Mouse (Mus musculus) lung, postnatal 0 days (tissue): Measurements from ENCODE around the gene Boc.

Experiments
- CTCF ChIP-seq: IDR thresholded peaks from 2 replicates; pipeline ENCODE4 v1.5.1; 2016; ENCODE audit warnings: antibody characterized with exemption, mild to moderate bottlenecking
- EP300 ChIP-seq: IDR thresholded peaks from 2 replicates; pipeline ENCODE4 v1.6.1; 2016; ENCODE audit warnings: antibody characterized with exemption, mild to moderate bottlenecking, control low read depth

DNA sequence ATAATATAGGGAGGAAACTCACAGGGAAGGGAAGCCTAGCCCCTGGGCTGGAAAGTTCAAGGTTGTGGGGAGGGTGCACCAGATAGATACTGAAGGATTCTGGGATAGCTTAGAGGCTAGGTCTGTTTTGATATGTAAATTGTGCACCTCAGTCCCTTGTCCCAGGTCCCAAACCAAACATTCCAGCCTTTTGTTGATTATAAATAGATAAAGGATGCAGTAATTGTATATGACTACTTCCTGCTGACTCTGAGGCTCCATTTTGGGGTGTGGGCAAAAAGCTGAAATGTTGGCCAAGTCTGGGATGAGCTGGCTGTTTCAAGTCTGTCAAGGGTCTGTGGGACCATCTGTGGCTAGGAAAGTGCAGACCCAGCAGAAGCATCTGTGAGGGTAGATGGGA lies 9.4 kb upstream of the Boc start:
- TF ChIP-seq CTCF (no peak), EP300 (no peak)
